Mouse (Mus musculus) intestine, embryonic 16.5 days (tissue): ENCODE measurements around the gene Ifna6. TPM values are rescaled to one million over a fixed set of nuclear protein-coding genes. Genes with fewer than 3 reads are reported as not detected.
"Not testable (repeated sequence)": the region's sequence is repeated elsewhere in the genome, so short reads cannot be mapped to it uniquely, and the experiment has no call there.

Source experiments
- ATAC-seq: fragments of 200-750 bp; cut with Nextera tagmentation; 2 replicates; pipeline ENCODE4 v1.8.0; 2017; ENCODE audit warnings: moderate TSS enrichment, moderate library complexity
- H3K27ac ChIP-seq: fragments of 300-500 bp; sonication (generic); 2 replicates; pipeline ENCODE4 v1.5.1; 2014; ENCODE audit warnings: mild to moderate bottlenecking, low read length
- H3K27me3 ChIP-seq: fragments of 300-500 bp; sonication (generic); replicated peaks from 2 replicates; pipeline ENCODE4 v1.6.1; 2014; ENCODE audit warnings: low read length, control low read depth, mixed read lengths; ENCODE audit not compliant: control insufficient read depth, insufficient read depth
- H3K36me3 ChIP-seq: fragments of 300-500 bp; sonication (generic); 2 replicates; pipeline ENCODE4 v1.6.1; 2014; ENCODE audit warnings: low read length, control low read depth; ENCODE audit not compliant: control insufficient read depth, insufficient read depth
- H3K4me1 ChIP-seq: fragments of 300-500 bp; sonication (generic); 2 replicates; pipeline ENCODE4 v1.6.1; 2014; ENCODE audit warnings: low read length, control low read depth, mixed read lengths; ENCODE audit not compliant: control insufficient read depth, insufficient read depth
- H3K4me2 ChIP-seq: fragments of 300-500 bp; sonication (generic); 2 replicates; pipeline ENCODE4 v1.6.1; 2014; ENCODE audit warnings: low read depth, low read length, control low read depth
- H3K4me3 ChIP-seq: fragments of 300-500 bp; sonication (generic); 2 replicates; pipeline ENCODE4 v1.5.1; 2014; ENCODE audit warnings: mild to moderate bottlenecking, low read length
- H3K9ac ChIP-seq: fragments of 300-500 bp; sonication (generic); 2 replicates; pipeline ENCODE4 v1.6.1; 2014; ENCODE audit warnings: low read depth, low read length
- H3K9me3 ChIP-seq: fragments of 300-500 bp; sonication (generic); 2 replicates; pipeline ENCODE4 v1.6.1; 2016; ENCODE audit warnings: low read length, control low read depth; ENCODE audit not compliant: control insufficient read depth
- WGBS: fragments of 180-500 bp; shearing (Covaris S2); extraction: QIAGEN DNeasy Blood & Tissue Kit; methylation state at CpG from one replicate; pipeline ENCODE4 v1.1.7; 2014; 5-methylcytosine and 5-hydroxymethylcytosine counted together
- polyA plus RNA-seq: library from polyadenylated mRNA; unstranded; fragments of >200 nt; fragmentation: Nextera tagmentation; extraction: Ambion mirVana; gene quantifications from 2 replicates; pipeline ENCODE4 v1.2.1, GENCODE M21; 2015

Gene Ifna6
- polyA plus RNA-seq, 1 experiment from 2014 or later, result not detected

- not testable (repeated sequence) for ATAC-seq
These were observed 30.1 kb upstream of the Ifna6 start, which contains the start of gene Gm13279 for GRCm38 (mm10) chr4:88797097-88797496. TSS of gene Gm13279 (plus strand) at chr4:88797397.

GRCm38 (mm10) chr4:88799365-88799764, 27.9 kb upstream of the Ifna6 start, which contains the start of gene Gm13285:
TSS of gene Gm13285 (plus strand) at chr4:88799665.
- WGBS, result 21% methylated on average over 3 of the region's 7 CpGs
- ATAC-seq, result not testable (repeated sequence)

More at GRCm38 (mm10) chr4:88797097-88797496, 30.1 kb upstream of the Ifna6 start, which contains the start of gene Gm13279:
- not testable (repeated sequence) for H3K9ac ChIP-seq, H3K9me3 ChIP-seq, H3K4me3 ChIP-seq, H3K36me3 ChIP-seq, H3K4me1 ChIP-seq, H3K27me3 ChIP-seq, H3K4me2 ChIP-seq, H3K27ac ChIP-seq
- WGBS, result no CpG with 5 or more reads among the region's 28 CpGs

GRCm38 (mm10) chr4:88802954-88803353, 24.3 kb upstream of the Ifna6 start, which contains the start of gene Gm13287:
TSS of gene Gm13287 (plus strand) at chr4:88803254.
- not testable (repeated sequence) for H3K4me2 ChIP-seq, H3K36me3 ChIP-seq, H3K9ac ChIP-seq, H3K4me1 ChIP-seq, ATAC-seq, H3K9me3 ChIP-seq, H3K27me3 ChIP-seq, H3K27ac ChIP-seq, H3K4me3 ChIP-seq
- WGBS, result no CpG with 5 or more reads among the region's 29 CpGs

More at GRCm38 (mm10) chr4:88799365-88799764, 27.9 kb upstream of the Ifna6 start, which contains the start of gene Gm13285:
- H3K4me1 ChIP-seq, H3K36me3 ChIP-seq, H3K9ac ChIP-seq, H3K4me3 ChIP-seq, H3K9me3 ChIP-seq, H3K27ac ChIP-seq, H3K27me3 ChIP-seq, H3K4me2 ChIP-seq: not testable (repeated sequence)

- not testable (repeated sequence) for H3K27me3 ChIP-seq, H3K9ac ChIP-seq, H3K36me3 ChIP-seq, H3K4me1 ChIP-seq, H3K27ac ChIP-seq, H3K9me3 ChIP-seq, ATAC-seq, H3K4me2 ChIP-seq
- no CpG with 5 or more reads among the region's 8 CpGs for WGBS
- peak within 1 kb of the TSS; percentile 16; the same call in 1 of the 2 replicates for H3K4me3 ChIP-seq
These were observed 22.0 kb upstream of the Ifna6 start, which contains the start of gene Gm13288 for GRCm38 (mm10) chr4:88805231-88805630. TSS of gene Gm13288 (plus strand) at chr4:88805531.

GRCm38 (mm10) chr4:88805761-88806160, 21.5 kb upstream of the Ifna6 start:
- H3K9ac ChIP-seq, H3K36me3 ChIP-seq, H3K4me1 ChIP-seq, H3K27ac ChIP-seq, H3K9me3 ChIP-seq, H3K27me3 ChIP-seq, H3K4me2 ChIP-seq, ATAC-seq: not testable (repeated sequence)
- peak overlapping the region; percentile 16; the same call in 1 of the 2 replicates for H3K4me3 ChIP-seq
- 2% methylated on average over 11 of the region's 34 CpGs for WGBS

GRCm38 (mm10) chr4:88815928-88816327, 11.3 kb upstream of the Ifna6 start, which contains the start of gene Ifna7:
TSS of gene Ifna7 (plus strand) at chr4:88816228.
- no peak within 1 kb of the TSS for H3K27ac ChIP-seq
- no peak for ATAC-seq
- H3K9ac ChIP-seq, result no peak within 1 kb of the TSS
- H3K4me3 ChIP-seq, result no peak within 1 kb of the TSS
- 66% methylated on average over 3 of the region's 3 CpGs for WGBS
- H3K36me3 ChIP-seq, result no peaks in the 10 kb centered on the region
- no peaks in the 10 kb centered on the region for H3K4me1 ChIP-seq
- no peaks in the 10 kb centered on the region for H3K9me3 ChIP-seq
- no peak within 1 kb of the TSS for H3K4me2 ChIP-seq
- H3K27me3 ChIP-seq, result no peaks in the 10 kb centered on the region

GRCm38 (mm10) chr4:88819659-88820058, 7.6 kb upstream of the Ifna6 start, which contains the start of gene Ifna11:
TSS of gene Ifna11 (plus strand) at chr4:88819959.
- no peak within 1 kb of the TSS for H3K9ac ChIP-seq

GRCm38 (mm10) chr4:88822995-88823394, 4.2 kb upstream of the Ifna6 start:
- H3K4me1 ChIP-seq, result no peaks in the 10 kb centered on the region
- 23% methylated on average over 4 of the region's 4 CpGs for WGBS
- no peaks in the 10 kb centered on the region for H3K36me3 ChIP-seq
- no peak overlapping the region for H3K27ac ChIP-seq
- H3K9me3 ChIP-seq, result no peaks in the 10 kb centered on the region
- H3K9ac ChIP-seq, result no peak overlapping the region
- no peaks in the 10 kb centered on the region for H3K27me3 ChIP-seq
- no peak overlapping the region for H3K4me3 ChIP-seq
- no peak overlapping the region for H3K4me2 ChIP-seq
- no peak for ATAC-seq

More at GRCm38 (mm10) chr4:88819659-88820058, 7.6 kb upstream of the Ifna6 start, which contains the start of gene Ifna11:
- WGBS, result 82% methylated on average over 1 of the region's 1 CpGs
- Histone ChIP-seq H3K9me3 (no peaks in the 10 kb centered on the region), H3K36me3 (no peaks in the 10 kb centered on the region), H3K4me2 (no peak within 1 kb of the TSS), H3K27ac (no peak within 1 kb of the TSS), H3K4me3 (no peak within 1 kb of the TSS), H3K4me1 (no peaks in the 10 kb centered on the region), H3K27me3 (no peaks in the 10 kb centered on the region)
- no peak for ATAC-seq

- Histone ChIP-seq H3K9ac (no peak overlapping the region), H3K36me3 (no peaks in the 10 kb centered on the region), H3K9me3 (no peaks in the 10 kb centered on the region), H3K27me3 (no peaks in the 10 kb centered on the region), H3K4me2 (no peak overlapping the region), H3K27ac (no peak overlapping the region), H3K4me3 (no peak overlapping the region), H3K4me1 (no peaks in the 10 kb centered on the region)
- WGBS, result 29% methylated on average over 4 of the region's 4 CpGs
- no peak for ATAC-seq
These were observed 3.3 kb downstream of the Ifna6 start for GRCm38 (mm10) chr4:88830523-88830922.

GRCm38 (mm10) chr4:88835225-88835624, 8.0 kb downstream of the Ifna6 start, which contains the start of gene Ifna5:
TSS of gene Ifna5 (plus strand) at chr4:88835525.
- WGBS, result 53% methylated on average over 1 of the region's 1 CpGs
- H3K9ac ChIP-seq, H3K36me3 ChIP-seq, H3K4me1 ChIP-seq, H3K4me2 ChIP-seq, H3K27ac ChIP-seq, H3K9me3 ChIP-seq, H3K27me3 ChIP-seq, H3K4me3 ChIP-seq, ATAC-seq: not testable (repeated sequence)
